Mouse (Mus musculus) midbrain, embryonic 11.5 days (tissue): ENCODE measurements around the gene Ube2h. TPM values are rescaled to one million over a fixed set of nuclear protein-coding genes. Genes with fewer than 3 reads are reported as not detected.

Experiments
- ATAC-seq: fragments of 200-750 bp; cut with Nextera tagmentation; 2 replicates; pipeline ENCODE4 v1.8.0; 2017; ENCODE audit warnings: moderate TSS enrichment, moderate library complexity; ENCODE audit not compliant: low FRiP score
- DNase-seq: peaks from one replicate; pipeline ENCODE4 v3.0.0; 2015; ENCODE audit warnings: low spot score; ENCODE audit errors: missing footprints
- H3K27ac ChIP-seq: fragments of 300-500 bp; sonication (generic); 2 replicates; pipeline ENCODE4 v1.5.1; 2014; ENCODE audit warnings: low read depth, low read length
- H3K27me3 ChIP-seq: fragments of 300-500 bp; sonication (generic); 2 replicates; pipeline ENCODE4 v1.6.1; 2014; ENCODE audit warnings: mild to moderate bottlenecking, low read length, moderate library complexity, mixed read lengths; ENCODE audit not compliant: control insufficient read depth, insufficient read depth
- H3K36me3 ChIP-seq: fragments of 300-500 bp; sonication (generic); 2 replicates; pipeline ENCODE4 v1.6.1; 2014; ENCODE audit warnings: mild to moderate bottlenecking, low read length, moderate library complexity, mixed read lengths; ENCODE audit not compliant: control insufficient read depth, insufficient read depth
- H3K4me1 ChIP-seq: fragments of 300-500 bp; sonication (generic); 2 replicates; pipeline ENCODE4 v1.6.1; 2014; ENCODE audit warnings: low read length; ENCODE audit not compliant: control insufficient read depth, insufficient read depth
- H3K4me2 ChIP-seq: fragments of 300-500 bp; sonication (generic); 2 replicates; pipeline ENCODE4 v1.6.1; 2014; ENCODE audit warnings: mild to moderate bottlenecking, moderate library complexity
- H3K4me3 ChIP-seq: fragments of 300-500 bp; sonication (generic); 2 replicates; pipeline ENCODE4 v1.5.1; 2014; ENCODE audit warnings: low read depth, low read length
- H3K9ac ChIP-seq: fragments of 300-500 bp; sonication (generic); 2 replicates; pipeline ENCODE4 v1.6.1; 2014; ENCODE audit warnings: low read length
- H3K9me3 ChIP-seq: fragments of 300-500 bp; sonication (generic); 2 replicates; pipeline ENCODE4 v1.6.1; 2016; ENCODE audit warnings: low read length; ENCODE audit not compliant: control insufficient read depth
- WGBS: fragments of 180-500 bp; shearing (Covaris S2); extraction: QIAGEN DNeasy Blood & Tissue Kit; methylation state at CpG from one replicate; pipeline ENCODE4 v1.1.7; 2014; 5-methylcytosine and 5-hydroxymethylcytosine counted together
- polyA plus RNA-seq: library from polyadenylated mRNA; unstranded; fragments of >200 nt; fragmentation: Nextera tagmentation; extraction: Ambion mirVana; gene quantifications from 2 replicates; pipeline ENCODE4 v1.2.1, GENCODE M21; 2014

Ube2h gene
- polyA plus RNA-seq, 1 experiment from 2014 or later, result 52.3 TPM

- H3K4me2 ChIP-seq, result no peak overlapping the region
- H3K36me3 ChIP-seq, result no peaks in the 10 kb centered on the region; the same call in 1 of the 2 replicates
- H3K9ac ChIP-seq, result no peak overlapping the region
- WGBS, result 96% methylated on average over 5 of the region's 5 CpGs
- H3K9me3 ChIP-seq, result no peaks in the 10 kb centered on the region
- no peak for ATAC-seq
- no peaks in the 10 kb centered on the region for H3K27me3 ChIP-seq
- no peaks in the 10 kb centered on the region for H3K4me1 ChIP-seq
- H3K27ac ChIP-seq, result no peak overlapping the region
- no peak for DNase-seq
- H3K4me3 ChIP-seq, result no peak overlapping the region
These were observed 58.9 kb downstream of the Ube2h start for GRCm38 (mm10) chr6:30245397-30245796.

- no peaks in the 10 kb centered on the region for H3K4me1 ChIP-seq
- WGBS, result 94% methylated on average over 9 of the region's 9 CpGs
- no peak overlapping the region for H3K27ac ChIP-seq
- no peak for ATAC-seq
- no peak for DNase-seq
- no peak overlapping the region for H3K4me2 ChIP-seq
- no peaks in the 10 kb centered on the region for H3K9me3 ChIP-seq
- no peak overlapping the region for H3K4me3 ChIP-seq
- H3K9ac ChIP-seq, result no peak overlapping the region
- H3K27me3 ChIP-seq, result no peaks in the 10 kb centered on the region
- H3K36me3 ChIP-seq, result peaks cover 2% of the 10 kb centered on the region; the same call in 1 of the 2 replicates
These were observed 60.9 kb downstream of the Ube2h start for GRCm38 (mm10) chr6:30243347-30244007.

- Histone ChIP-seq H3K27ac (no peak overlapping the region), H3K9me3 (no peaks in the 10 kb centered on the region), H3K27me3 (no peaks in the 10 kb centered on the region), H3K4me2 (no peak overlapping the region), H3K9ac (no peak overlapping the region), H3K4me1 (no peaks in the 10 kb centered on the region), H3K36me3 (peaks cover 2% of the 10 kb centered on the region; the same call in 1 of the 2 replicates), H3K4me3 (no peak overlapping the region)
- ATAC-seq (no peak), DNase-seq (no peak)
- 92% methylated on average over 4 of the region's 4 CpGs for WGBS
These were observed 61.4 kb downstream of the Ube2h start for GRCm38 (mm10) chr6:30242928-30243327.

- ATAC-seq, result no peak
- Histone ChIP-seq H3K4me1 (no peaks in the 10 kb centered on the region), H3K4me3 (no peak overlapping the region), H3K9ac (no peak overlapping the region), H3K36me3 (peaks cover 2% of the 10 kb centered on the region; the same call in 1 of the 2 replicates), H3K4me2 (no peak overlapping the region), H3K27me3 (no peaks in the 10 kb centered on the region), H3K27ac (no peak overlapping the region), H3K9me3 (no peaks in the 10 kb centered on the region)
- 93% methylated on average over 7 of the region's 7 CpGs for WGBS
- no peak for DNase-seq
These were observed 64.2 kb downstream of the Ube2h start for GRCm38 (mm10) chr6:30240105-30240504.

- ATAC-seq (no peak), DNase-seq (no peak)
- Histone ChIP-seq H3K27ac (no peak overlapping the region), H3K4me2 (no peak overlapping the region), H3K4me3 (no peak overlapping the region), H3K9ac (no peak overlapping the region), H3K27me3 (no peaks in the 10 kb centered on the region), H3K9me3 (no peaks in the 10 kb centered on the region), H3K4me1 (no peaks in the 10 kb centered on the region), H3K36me3 (peaks cover 2% of the 10 kb centered on the region; the same call in 1 of the 2 replicates)
- 79% methylated on average over 6 of the region's 6 CpGs for WGBS
These were observed 65.1 kb downstream of the Ube2h start for GRCm38 (mm10) chr6:30239207-30239606.

- H3K36me3 ChIP-seq, result peaks cover 2% of the 10 kb centered on the region; the same call in 1 of the 2 replicates
- ATAC-seq (no peak), DNase-seq (no peak)
- no peaks in the 10 kb centered on the region for H3K9me3 ChIP-seq
- 99% methylated on average over 2 of the region's 2 CpGs for WGBS
- H3K27ac ChIP-seq, result no peak overlapping the region
- H3K4me2 ChIP-seq, result no peak overlapping the region
- no peaks in the 10 kb centered on the region for H3K4me1 ChIP-seq
- H3K9ac ChIP-seq, result no peak overlapping the region
- H3K27me3 ChIP-seq, result no peaks in the 10 kb centered on the region
- H3K4me3 ChIP-seq, result no peak overlapping the region
These were observed 66.3 kb downstream of the Ube2h start for GRCm38 (mm10) chr6:30238079-30238478.

- H3K36me3 ChIP-seq, result peaks cover 2% of the 10 kb centered on the region; the same call in 1 of the 2 replicates
- DNase-seq (no peak), ATAC-seq (no peak)
- H3K27ac ChIP-seq, result no peak overlapping the region
- no peak overlapping the region for H3K9ac ChIP-seq
- no peaks in the 10 kb centered on the region for H3K4me1 ChIP-seq
- H3K27me3 ChIP-seq, result no peaks in the 10 kb centered on the region
- no peaks in the 10 kb centered on the region for H3K9me3 ChIP-seq
- WGBS, result 94% methylated on average over 1 of the region's 1 CpGs
- H3K4me2 ChIP-seq, result no peak overlapping the region
- H3K4me3 ChIP-seq, result no peak overlapping the region
These were observed 67.8 kb downstream of the Ube2h start for GRCm38 (mm10) chr6:30236564-30236963.

- Histone ChIP-seq H3K27ac (no peak overlapping the region), H3K9me3 (no peaks in the 10 kb centered on the region), H3K9ac (no peak overlapping the region), H3K4me2 (no peak overlapping the region), H3K4me3 (no peak overlapping the region), H3K27me3 (no peaks in the 10 kb centered on the region), H3K4me1 (no peaks in the 10 kb centered on the region), H3K36me3 (no peaks in the 10 kb centered on the region)
- WGBS, result 86% methylated on average over 4 of the region's 4 CpGs
- DNase-seq (no peak), ATAC-seq (no peak)
These were observed 72.5 kb downstream of the Ube2h start for GRCm38 (mm10) chr6:30231758-30232293.

GRCm38 (mm10) chr6:30230246-30230645, 74.1 kb downstream of the Ube2h start:
- no peak for DNase-seq
- H3K27ac ChIP-seq, result no peak overlapping the region
- H3K9ac ChIP-seq, result no peak overlapping the region
- H3K27me3 ChIP-seq, result no peaks in the 10 kb centered on the region
- H3K4me2 ChIP-seq, result no peak overlapping the region
- no peak for ATAC-seq
- no peaks in the 10 kb centered on the region for H3K4me1 ChIP-seq
- no peaks in the 10 kb centered on the region for H3K9me3 ChIP-seq
- no peak overlapping the region for H3K4me3 ChIP-seq
- WGBS, result 90% methylated on average over 7 of the region's 7 CpGs
- no peaks in the 10 kb centered on the region for H3K36me3 ChIP-seq
